Mouse (Mus musculus) MN1 (cell line): ENCODE data around the gene Ecsit.

Experiments used
- DNase-seq: peaks from one replicate; pipeline ENCODE4 v3.0.0-alpha.2; 2016; ENCODE audit warnings: low spot score

Ecsit gene

GRCm38 (mm10) chr9:22051161-22051957, 33.9 kb downstream of the Ecsit start:
- peak; percentile 40 for DNase-seq

- DNase-seq: peak; percentile 64
Observed at GRCm38 (mm10) chr9:22050351-22050889, 34.8 kb downstream of the Ecsit start.

- no peak for DNase-seq
Observed at GRCm38 (mm10) chr9:22049721-22050270, 35.4 kb downstream of the Ecsit start.

GRCm38 (mm10) chr9:22049315-22049714, 35.9 kb downstream of the Ecsit start:
- no peak for DNase-seq

GRCm38 (mm10) chr9:22047329-22047728, 37.9 kb downstream of the Ecsit start:
- no peak for DNase-seq

GRCm38 (mm10) chr9:22041832-22042231, 43.4 kb downstream of the Ecsit start:
- no peak for DNase-seq

- DNase-seq: no peak
Observed at GRCm38 (mm10) chr9:22037826-22038225, 47.4 kb downstream of the Ecsit start.

GRCm38 (mm10) chr9:22035300-22036044, 49.8 kb downstream of the Ecsit start:
- no peak for DNase-seq

GRCm38 (mm10) chr9:22030386-22030785, 54.9 kb downstream of the Ecsit start:
- DNase-seq: no peak

- DNase-seq: no peak
Observed at GRCm38 (mm10) chr9:22028467-22028866, 56.8 kb downstream of the Ecsit start.

GRCm38 (mm10) chr9:22024592-22024991, 60.6 kb downstream of the Ecsit start:
- no peak for DNase-seq
